Mouse (Mus musculus): Measurements from ENCODE around the gene Yae1d1.

DNA sequence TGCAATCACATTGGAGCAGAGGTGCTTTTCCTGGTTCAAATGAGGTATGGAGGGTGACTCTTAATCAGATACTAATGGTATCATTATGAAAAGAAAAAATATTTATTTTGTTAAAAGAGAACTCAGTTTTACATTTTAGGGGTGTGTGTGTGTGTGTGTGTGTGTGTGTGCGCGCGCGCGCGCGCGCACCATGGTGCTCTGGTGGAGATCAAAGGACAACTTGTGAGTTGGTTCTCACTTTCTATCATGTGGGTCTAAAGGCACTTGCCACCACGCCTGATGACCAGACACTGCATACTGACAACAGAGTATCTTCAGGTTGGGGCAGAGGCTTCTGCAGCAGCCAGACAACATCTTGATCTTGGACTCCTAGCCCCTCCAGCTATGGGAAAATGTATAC, 18.4 kb downstream of the Yae1d1 start:
- no peak for TF ChIP-seq POLR2A (IDR thresholded peaks at IDR 0.05; ENCODE audit: insufficient read depth, low read length)
- no peak for TF ChIP-seq CTCF (IDR thresholded peaks at IDR 0.05; ENCODE audit: low read depth, low read length)
- no peak for TF ChIP-seq EP300 (IDR thresholded peaks at IDR 0.05; ENCODE audit: insufficient read depth, low read depth, low read length)

Measured in ES-Bruce4 (cell line).